Mouse (Mus musculus) limb, embryonic 14.5 days (tissue): ENCODE results near the gene Abca5. TPM values are rescaled to one million over a fixed set of nuclear protein-coding genes. Genes with fewer than 3 reads are reported as not detected.

Experiments
- ATAC-seq: fragments of 200-750 bp; cut with Nextera tagmentation; 2 replicates; pipeline ENCODE4 v1.8.0; 2017; ENCODE audit warnings: low read depth, moderate number of reproducible peaks, moderate TSS enrichment; ENCODE audit not compliant: low FRiP score
- DNase-seq: peaks from one replicate; pipeline ENCODE4 v3.0.0-alpha.2; 2015; ENCODE audit warnings: low spot score
- H3K27ac ChIP-seq: fragments of 300-500 bp; sonication (generic); replicated peaks from 2 replicates; pipeline ENCODE4 v1.5.1; 2014; ENCODE audit warnings: low read depth, mild to moderate bottlenecking, low read length, moderate library complexity, mixed read lengths
- H3K27me3 ChIP-seq: fragments of 300-500 bp; sonication (generic); 2 replicates; pipeline ENCODE4 v1.6.1; 2014; ENCODE audit warnings: low read length, mixed read lengths; ENCODE audit not compliant: control insufficient read depth, insufficient read depth
- H3K36me3 ChIP-seq: fragments of 300-500 bp; sonication (generic); 2 replicates; pipeline ENCODE4 v1.6.1; 2014; ENCODE audit warnings: mild to moderate bottlenecking, low read length, moderate library complexity, mixed read lengths; ENCODE audit not compliant: control insufficient read depth, insufficient read depth
- H3K4me1 ChIP-seq: fragments of 300-500 bp; sonication (generic); 2 replicates; pipeline ENCODE4 v1.6.1; 2014; ENCODE audit warnings: antibody characterized with exemption, low read length, mixed read lengths; ENCODE audit not compliant: control insufficient read depth, insufficient read depth
- H3K4me2 ChIP-seq: fragments of 300-500 bp; sonication (generic); replicated peaks from 2 replicates; pipeline ENCODE4 v1.6.1; 2014; ENCODE audit warnings: low read depth, mild to moderate bottlenecking, low read length, moderate library complexity; ENCODE audit not compliant: severe bottlenecking
- H3K4me3 ChIP-seq: fragments of 300-500 bp; sonication (generic); replicated peaks from 2 replicates; pipeline ENCODE4 v1.5.1; 2014; ENCODE audit warnings: low read length
- H3K9ac ChIP-seq: fragments of 300-500 bp; sonication (generic); 2 replicates; pipeline ENCODE4 v1.6.1; 2014; ENCODE audit warnings: mild to moderate bottlenecking, low read depth, low read length, moderate library complexity; ENCODE audit not compliant: severe bottlenecking
- H3K9me3 ChIP-seq: fragments of 300-500 bp; sonication (generic); 2 replicates; pipeline ENCODE4 v1.6.1; 2016; ENCODE audit warnings: low read length; ENCODE audit not compliant: control insufficient read depth
- POLR2A ChIP-seq: fragments of 200-500 bp; IDR thresholded peaks from 2 replicates; pipeline ENCODE4 v1.8.0; 2012; ENCODE audit warnings: inconsistent platforms, mild to moderate bottlenecking, moderate library complexity, borderline replicate concordance; ENCODE audit not compliant: insufficient read depth, insufficient read length; ENCODE audit errors: extremely low read depth
- WGBS: fragments of 180-500 bp; shearing (Covaris S2); extraction: QIAGEN DNeasy Blood & Tissue Kit; methylation state at CpG from one replicate; pipeline ENCODE4 v1.1.7; 2014; 5-methylcytosine and 5-hydroxymethylcytosine counted together
- polyA plus RNA-seq, 2 experiments: library from polyadenylated mRNA; depleted of rRNA in 1 of 2; stranded (reverse) in 1 of 2; unstranded in 1 of 2; fragments of >200 nt; fragmentation: Nextera tagmentation in 1 of 2; extraction: Ambion mirVana in 1 of 2; gene quantifications; 2 replicates each; pipeline versions ENCODE4 v1.2.1 to v1.2.3; 2012 to 2014

The Abca5 gene
- polyA plus RNA-seq, 2 experiments = 4.7 to 9.7 TPM

GRCm38 (mm10) chr11:110372266-110372954, 34.9 kb upstream of the Abca5 start:
- Histone ChIP-seq H3K4me1 (peaks cover 5% of the 10 kb centered on the region; the same call in 1 of the 2 replicates), H3K4me3 (no peak overlapping the region), H3K4me2 (no peak overlapping the region), H3K27ac (no peak overlapping the region), H3K9me3 (no peaks in the 10 kb centered on the region), H3K36me3 (no peaks in the 10 kb centered on the region), H3K9ac (no peak overlapping the region), H3K27me3 (no peaks in the 10 kb centered on the region)
- no peak for ATAC-seq
- no peak for DNase-seq
- WGBS = 78% methylated on average over 14 of the region's 15 CpGs
- no peak for TF ChIP-seq POLR2A

- H3K4me2 ChIP-seq = no peak overlapping the region
- 66% methylated on average over 8 of the region's 8 CpGs for WGBS
- H3K27me3 ChIP-seq = no peaks in the 10 kb centered on the region
- H3K9me3 ChIP-seq = no peaks in the 10 kb centered on the region
- ATAC-seq (no peak), DNase-seq (no peak)
- no peak overlapping the region for H3K27ac ChIP-seq
- no peaks in the 10 kb centered on the region for H3K36me3 ChIP-seq
- H3K9ac ChIP-seq = no peak overlapping the region
- no peak overlapping the region for H3K4me3 ChIP-seq
- TF ChIP-seq POLR2A = no peak
- H3K4me1 ChIP-seq = peaks cover 5% of the 10 kb centered on the region; the same call in 1 of the 2 replicates
Observed at GRCm38 (mm10) chr11:110371827-110372226, 34.3 kb upstream of the Abca5 start.

- Histone ChIP-seq H3K9me3 (no peaks in the 10 kb centered on the region), H3K9ac (no peak overlapping the region), H3K27ac (no peak overlapping the region), H3K4me1 (peaks cover 5% of the 10 kb centered on the region; the same call in 1 of the 2 replicates), H3K4me3 (no peak overlapping the region), H3K27me3 (no peaks in the 10 kb centered on the region), H3K4me2 (0 out of 2 replicates have a peak overlapping the region, but pooled peaks have one; percentile 8), H3K36me3 (no peaks in the 10 kb centered on the region)
- WGBS = 14% methylated on average over 15 of the region's 15 CpGs
- ATAC-seq = no peak
- no peak for TF ChIP-seq POLR2A
- no peak for DNase-seq
Observed at GRCm38 (mm10) chr11:110369312-110370019, 31.9 kb upstream of the Abca5 start.

GRCm38 (mm10) chr11:110367638-110368037, 30.1 kb upstream of the Abca5 start:
- DNase-seq (no peak), ATAC-seq (no peak)
- Histone ChIP-seq H3K27ac (no peak overlapping the region), H3K27me3 (no peaks in the 10 kb centered on the region), H3K4me2 (no peak overlapping the region), H3K4me1 (peaks cover 5% of the 10 kb centered on the region; the same call in 1 of the 2 replicates), H3K9ac (no peak overlapping the region), H3K4me3 (no peak overlapping the region), H3K9me3 (no peaks in the 10 kb centered on the region), H3K36me3 (no peaks in the 10 kb centered on the region)
- no peak for TF ChIP-seq POLR2A
- 91% methylated on average over 13 of the region's 13 CpGs for WGBS

- WGBS = 79% methylated on average over 3 of the region's 3 CpGs
- ATAC-seq (no peak), DNase-seq (no peak)
- Histone ChIP-seq H3K9me3 (no peaks in the 10 kb centered on the region), H3K4me2 (no peak overlapping the region), H3K27me3 (no peaks in the 10 kb centered on the region), H3K36me3 (no peaks in the 10 kb centered on the region), H3K27ac (no peak overlapping the region), H3K4me1 (peaks cover 5% of the 10 kb centered on the region; the same call in 1 of the 2 replicates), H3K9ac (no peak overlapping the region), H3K4me3 (no peak overlapping the region)
- TF ChIP-seq POLR2A = no peak
Observed at GRCm38 (mm10) chr11:110366902-110367301, 29.4 kb upstream of the Abca5 start.
